Mouse (Mus musculus) thymus, adult 2 months (tissue): Measurements from ENCODE around the gene Fam117b. TPM values are rescaled to one million over a fixed set of nuclear protein-coding genes. Genes with fewer than 3 reads are reported as not detected.

Source experiments
- DNase-seq: peaks from one replicate; pipeline ENCODE4 v3.0.0; 2021
- H3K27ac ChIP-seq: fragments of 200-500 bp; 2 replicates; pipeline ENCODE4 v1.5.1; 2012; ENCODE audit warnings: low read length, control low read depth; ENCODE audit not compliant: control insufficient read depth, insufficient read depth
- H3K27me3 ChIP-seq: fragments of 200-500 bp; 2 replicates; pipeline ENCODE4 v1.6.1; 2012; ENCODE audit warnings: mild to moderate bottlenecking, low read length, moderate library complexity, mixed read lengths; ENCODE audit not compliant: control insufficient read depth, insufficient read depth
- H3K36me3 ChIP-seq: fragments of 200-500 bp; 2 replicates; pipeline ENCODE4 v1.6.1; 2012; ENCODE audit warnings: mild to moderate bottlenecking, low read length, moderate library complexity; ENCODE audit not compliant: control insufficient read depth, insufficient read depth
- H3K4me1 ChIP-seq: fragments of 200-500 bp; replicated peaks from 2 replicates; pipeline ENCODE4 v1.6.1; 2012; ENCODE audit warnings: low read length; ENCODE audit not compliant: control insufficient read depth, insufficient read depth
- H3K4me3 ChIP-seq: fragments of 200-500 bp; 2 replicates; pipeline ENCODE4 v1.5.1; 2012; ENCODE audit warnings: mild to moderate bottlenecking, low read length, control low read depth, moderate library complexity; ENCODE audit not compliant: control insufficient read depth, insufficient read depth
- CTCF ChIP-seq: fragments of 200-500 bp; IDR thresholded peaks from 2 replicates; pipeline ENCODE4 v1.5.1; 2012; ENCODE audit warnings: mild to moderate bottlenecking, control low read depth, low read length, moderate library complexity, borderline replicate concordance; ENCODE audit not compliant: control insufficient read depth, poor library complexity, insufficient read depth; ENCODE audit errors: extremely low read depth
- POLR2A ChIP-seq: fragments of 200-500 bp; IDR thresholded peaks from 2 replicates; pipeline ENCODE4 v1.6.1; 2012; ENCODE audit warnings: mild to moderate bottlenecking, low read length, control low read depth, moderate library complexity; ENCODE audit not compliant: control insufficient read depth, poor library complexity, insufficient read depth; ENCODE audit errors: extremely low read depth
- WGBS: fragments of 180-500 bp; shearing (Covaris S2); methylation state at CpG from one replicate; pipeline ENCODE4 v1.1.7; 2018; 5-methylcytosine and 5-hydroxymethylcytosine counted together
- polyA plus RNA-seq: library from polyadenylated mRNA; depleted of rRNA; stranded (reverse); fragments of >200 nt; gene quantifications from 2 replicates; pipeline ENCODE4 v1.2.3, GENCODE M21; 2012

Fam117b gene
- polyA plus RNA-seq, 1 experiment, result 9.7 TPM

DNA sequence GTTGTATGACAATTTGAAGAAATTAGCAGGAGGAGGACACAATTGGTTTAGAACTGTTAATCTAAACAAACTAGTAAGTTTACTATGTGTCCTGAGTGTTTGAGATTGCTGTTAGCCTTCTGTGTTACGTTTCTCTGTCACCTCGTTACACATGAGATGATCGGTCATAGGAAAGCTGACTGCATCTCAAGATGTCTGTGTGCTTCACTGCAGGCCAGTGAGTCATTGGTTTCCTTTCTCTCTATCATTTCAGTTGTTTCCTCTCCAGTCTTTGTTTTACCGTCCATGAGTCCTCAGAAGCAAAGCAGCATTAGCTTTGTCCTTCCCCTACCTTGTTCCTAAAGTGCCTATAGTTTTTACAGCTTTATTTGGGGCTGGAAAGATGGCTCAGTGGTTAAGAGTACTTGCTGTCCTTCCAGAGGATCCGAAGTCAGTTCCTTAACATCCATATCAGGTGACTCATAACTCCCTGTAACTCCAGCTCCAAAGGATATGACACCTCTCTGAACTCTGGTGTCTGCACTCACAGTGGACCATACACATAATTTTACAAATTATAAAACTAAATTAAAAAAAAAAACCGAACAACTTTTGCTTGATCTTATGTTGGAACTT is 53.5 kb downstream of the Fam117b start:
- WGBS, result 90% methylated on average over 6 of the region's 6 CpGs

DNA sequence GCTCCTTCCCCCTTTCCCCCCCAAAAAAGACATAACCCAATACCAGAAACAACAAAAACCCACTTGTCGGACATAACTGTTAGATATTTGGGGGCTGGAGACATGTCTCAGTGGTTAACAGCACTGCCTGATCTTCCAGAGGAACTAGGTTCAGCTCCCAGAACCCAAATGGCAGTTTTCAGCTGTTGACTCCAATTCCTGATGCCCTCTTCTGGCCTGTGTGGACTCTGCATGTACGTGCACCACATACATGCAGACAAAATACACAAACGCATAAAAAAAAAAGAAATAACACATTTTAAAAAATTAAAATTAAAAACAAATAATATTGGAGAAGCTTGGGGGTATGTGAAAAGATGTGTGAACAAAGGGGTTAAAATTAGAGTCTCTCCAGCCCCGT is 54.5 kb downstream of the Fam117b start:
- peak; percentile 36 for DNase-seq
- H3K27me3 ChIP-seq, result no peaks in the 10 kb centered on the region

More for the DNA sequence above, 53.5 kb downstream of the Fam117b start:
- TF ChIP-seq CTCF, result no peak
- TF ChIP-seq POLR2A, result no peak
- Histone ChIP-seq H3K4me1 (no peaks in the 10 kb centered on the region), H3K36me3 (peaks cover 6% of the 10 kb centered on the region; the same call in 1 of the 2 replicates), H3K27ac (no peak overlapping the region), H3K27me3 (no peaks in the 10 kb centered on the region), H3K4me3 (no peak overlapping the region)
- DNase-seq, result no peak

DNA sequence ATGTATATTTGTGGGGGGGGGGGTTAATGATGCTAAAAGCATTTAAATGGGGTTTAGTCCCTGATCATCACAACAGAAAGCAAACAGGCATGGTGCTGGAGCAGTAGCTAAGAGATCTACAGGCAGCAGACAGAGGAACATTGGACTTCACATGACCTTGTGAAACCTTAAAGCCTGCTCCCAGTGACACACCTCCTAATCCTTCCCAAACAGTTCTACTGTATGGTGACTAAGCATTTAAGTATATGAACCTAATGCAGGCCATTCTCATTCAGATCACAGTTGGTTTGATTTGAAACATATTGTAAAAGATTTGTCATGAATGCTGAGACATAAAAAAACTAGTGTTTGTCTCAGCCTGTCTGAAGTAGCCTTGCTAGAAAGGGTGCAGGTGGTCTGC is 73.8 kb downstream of the Fam117b start:
- no peak for DNase-seq
- no peak overlapping the region for H3K4me3 ChIP-seq
- H3K27me3 ChIP-seq, result no peaks in the 10 kb centered on the region
- H3K27ac ChIP-seq, result no peak overlapping the region
- H3K4me1 ChIP-seq, result no peaks in the 10 kb centered on the region
- TF ChIP-seq CTCF (no peak), POLR2A (no peak)
- peaks cover 1% of the 10 kb centered on the region for H3K36me3 ChIP-seq

More for the DNA sequence above, 54.5 kb downstream of the Fam117b start:
- TF ChIP-seq POLR2A (no peak), CTCF (no peak)
- H3K27ac ChIP-seq, result no peak overlapping the region
- H3K36me3 ChIP-seq, result peaks cover 6% of the 10 kb centered on the region; the same call in 1 of the 2 replicates
- H3K4me3 ChIP-seq, result no peak overlapping the region
- WGBS, result 93% methylated on average over 4 of the region's 4 CpGs
- no peaks in the 10 kb centered on the region for H3K4me1 ChIP-seq

DNA sequence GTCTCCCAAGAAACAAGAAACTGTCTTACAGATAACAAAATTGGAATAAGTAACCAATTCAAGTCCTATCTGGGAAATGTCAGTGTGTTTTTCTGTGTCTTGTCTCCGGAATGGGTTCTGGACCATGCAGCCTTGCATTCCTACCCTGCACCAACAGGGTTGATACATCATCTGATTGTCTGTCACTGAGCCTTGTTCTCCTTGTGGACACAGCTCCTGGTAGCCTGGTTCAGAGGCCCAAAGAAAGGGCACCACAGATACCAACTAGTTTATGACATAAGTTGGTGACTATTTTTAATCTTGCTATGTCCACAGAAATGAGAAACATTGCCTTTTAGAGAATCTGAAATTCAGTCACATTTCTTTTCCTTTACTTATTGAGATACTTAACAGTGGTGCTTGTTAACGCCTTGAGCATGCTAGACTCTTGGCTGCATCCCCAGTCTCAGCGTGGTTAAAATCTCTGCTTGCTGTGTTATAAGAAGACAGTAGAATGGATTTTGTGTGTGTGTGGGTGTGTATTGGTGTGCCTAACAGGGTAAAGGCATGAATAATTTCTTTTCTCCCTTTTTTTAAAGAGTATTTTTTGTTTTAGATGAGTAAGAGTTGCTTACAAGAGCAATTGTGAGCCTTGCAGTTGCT is 74.7 kb downstream of the Fam117b start:
- 95% methylated on average over 3 of the region's 3 CpGs for WGBS
- H3K36me3 ChIP-seq, result no peaks in the 10 kb centered on the region
- no peaks in the 10 kb centered on the region for H3K27me3 ChIP-seq
- H3K4me1 ChIP-seq, result no peaks in the 10 kb centered on the region
- no peak overlapping the region for H3K27ac ChIP-seq
- DNase-seq, result no peak
- no peak for TF ChIP-seq POLR2A
- TF ChIP-seq CTCF, result no peak
- no peak overlapping the region for H3K4me3 ChIP-seq

DNA sequence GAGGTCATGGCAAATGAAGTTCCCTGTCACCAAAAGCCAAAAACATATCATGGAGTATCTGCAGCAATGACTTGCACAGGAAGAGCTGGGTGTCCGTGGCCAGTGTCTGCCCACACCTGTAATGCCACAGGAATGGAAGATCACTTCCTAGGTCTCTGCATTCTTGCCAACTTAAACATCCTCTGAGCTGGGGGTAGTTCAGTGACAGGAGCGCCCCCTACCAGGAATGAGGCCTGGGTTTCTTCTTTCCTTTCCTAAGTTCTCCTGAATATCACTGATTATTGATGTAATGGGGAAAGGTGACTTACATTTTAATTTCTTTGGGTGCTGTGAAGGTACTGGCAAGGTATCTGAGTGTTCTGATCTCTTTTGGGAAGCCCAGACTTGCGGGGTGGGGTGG is 82.8 kb downstream of the Fam117b start:
- Histone ChIP-seq H3K36me3 (no peaks in the 10 kb centered on the region), H3K4me1 (no peaks in the 10 kb centered on the region), H3K27me3 (no peaks in the 10 kb centered on the region), H3K27ac (no peak overlapping the region), H3K4me3 (no peak overlapping the region)
- no peak for DNase-seq
- TF ChIP-seq POLR2A (no peak), CTCF (no peak)
- WGBS, result 64% methylated on average over 3 of the region's 3 CpGs

DNA sequence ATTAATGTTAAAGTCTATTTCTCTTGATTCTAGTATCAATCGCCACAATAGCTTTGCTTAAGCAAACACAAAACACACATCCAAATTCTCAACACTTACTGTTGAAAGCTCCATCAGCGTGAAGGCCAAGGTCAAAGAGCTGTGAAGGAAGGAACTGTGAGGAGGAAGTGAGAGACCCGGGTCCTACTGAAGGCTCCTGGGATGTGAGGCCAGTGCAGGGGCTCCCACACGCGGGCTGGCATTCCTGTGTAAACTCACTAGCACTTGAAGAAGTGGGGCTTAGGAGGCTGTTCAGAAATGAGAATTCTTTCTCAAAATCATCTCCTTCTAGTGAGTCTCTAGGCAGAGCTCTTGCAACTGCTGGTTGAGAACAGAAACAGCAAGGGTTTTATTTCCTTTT is 84.5 kb downstream of the Fam117b start:
- Histone ChIP-seq H3K27ac (no peak overlapping the region), H3K4me1 (no peaks in the 10 kb centered on the region), H3K27me3 (no peaks in the 10 kb centered on the region), H3K4me3 (no peak overlapping the region), H3K36me3 (no peaks in the 10 kb centered on the region)
- TF ChIP-seq CTCF (no peak), POLR2A (no peak)
- DNase-seq, result no peak
- 45% methylated on average over 5 of the region's 5 CpGs for WGBS
